In genomic region chr4:111332864-111333263, GRCm38 (mm10) we compare ENCODE assay signal across 23 mouse cellular contexts.
A peak's percentile ranks its signal among the peaks of the same experiment; 100 is the strongest.
DNase-seq lines count a peak whose midpoint lies in the region; ATAC-seq and TF ChIP-seq lines count a peak whose summit lies in the region.
"Had no signal": no experiment of that assay in that cellular context is flagged by ENCODE, and none has a peak within 500 bp of the region (broad histone marks: within the 10 kb centered on the region; RNA-seq: fewer than 3 reads in every experiment).

No protein-coding gene starts in this region.

- no peaks in the 10 kb centered on the region for H3K4me1 ChIP-seq in forebrain, postnatal 0 days (ENCODE audit: insufficient read depth)
- H3K4me1 ChIP-seq in forebrain, embryonic 12.5 days, result no peaks in the 10 kb centered on the region
- H3K4me1 ChIP-seq in hindbrain, embryonic 10.5 days (replicated peaks), result peaks cover 11% of the 10 kb centered on the region

- no peaks in the 10 kb centered on the region for H3K27me3 ChIP-seq in forebrain, postnatal 0 days (ENCODE audit: insufficient read depth, low read length)
- H3K27me3 ChIP-seq in forebrain, embryonic 12.5 days, result no peaks in the 10 kb centered on the region
- no peaks in the 10 kb centered on the region for H3K27me3 ChIP-seq in hindbrain, embryonic 10.5 days (ENCODE audit: insufficient read depth, poor library complexity, severe bottlenecking)
- H3K27me3 ChIP-seq: CH12.LX, Patski had no signal

- no peaks in the 10 kb centered on the region for H3K9me3 ChIP-seq in forebrain, postnatal 0 days (ENCODE audit: low read length)
- H3K9me3 ChIP-seq in forebrain, embryonic 12.5 days, result no peaks in the 10 kb centered on the region
- H3K9me3 ChIP-seq in hindbrain, embryonic 10.5 days, result no peaks in the 10 kb centered on the region

- H3K4me3 ChIP-seq in forebrain, postnatal 0 days (ENCODE audit: low read depth, low read length), result no peak overlapping the region
- H3K4me3 ChIP-seq in forebrain, embryonic 12.5 days (replicated peaks), result no peak overlapping the region
- H3K4me3 ChIP-seq in hindbrain, embryonic 10.5 days, result no peak overlapping the region

- no peak overlapping the region for H3K4me2 ChIP-seq in forebrain, postnatal 0 days (ENCODE audit: low read depth)
- no peak overlapping the region for H3K4me2 ChIP-seq in forebrain, embryonic 12.5 days

- intact Hi-C loops in heart, postnatal 14 days (cut with DNase I), result no loop called here

- H3K36me3 ChIP-seq in forebrain, postnatal 0 days (ENCODE audit: insufficient read depth), result no peaks in the 10 kb centered on the region
- no peaks in the 10 kb centered on the region for H3K36me3 ChIP-seq in forebrain, embryonic 12.5 days (replicated peaks)
- H3K36me3 ChIP-seq in hindbrain, embryonic 10.5 days, result no peaks in the 10 kb centered on the region
- H3K36me3 ChIP-seq: G1E had no signal

- H3K9ac ChIP-seq in forebrain, postnatal 0 days, result no peak overlapping the region
- H3K9ac ChIP-seq in forebrain, embryonic 12.5 days, result no peak overlapping the region

- no peak for TF ChIP-seq CTCF in forebrain, postnatal 0 days (IDR thresholded peaks at IDR 0.05; ENCODE audit: low read depth)

- ATAC-seq in forebrain, postnatal 0 days, result peak; percentile 70
- no peak for ATAC-seq in forebrain, embryonic 12.5 days (ENCODE audit: low FRiP score)
- ATAC-seq in frontal cortex, adult (ENCODE audit: low TSS enrichment), result peak; percentile 64
- ATAC-seq: activated CD4-positive, CD25-positive, alpha-beta regulatory T cell, adult 4 months; CD4-positive, CD25-positive, alpha-beta regulatory T cell, adult 4 months; Patski had no signal

- no peak for DNase-seq in forebrain, postnatal 0 days
- DNase-seq in frontal cortex, postnatal 10 days (ENCODE audit: low spot score in 2 of 2), result no peak
- peak; percentile 36 for DNase-seq in heart, adult 11 months
- no peak for DNase-seq in heart, postnatal 14 days
- DNase-seq in brain, adult 2 months (ENCODE audit: low read depth, low spot score), result peak; percentile 30
- DNase-seq in hindbrain, embryonic 10.5 days (ENCODE audit: low spot score), result no peak
- DNase-seq: adrenal gland, adult 2 months; adrenal gland, adult 8-10 months; adrenal gland, postnatal 10 days; adrenal gland, postnatal 14 days; adrenal gland, postnatal 25 days; adrenal gland, postnatal 36 days; B cell, adult 2 months; cerebellum, adult 11 months; cerebellum, adult 11-12 months; cerebellum, adult 18-20 months had no signal

- H3K27ac ChIP-seq in forebrain, postnatal 0 days (ENCODE audit: low read depth, low read length), result no peak overlapping the region
- H3K27ac ChIP-seq in forebrain, embryonic 12.5 days, result no peak overlapping the region
- no peak overlapping the region for H3K27ac ChIP-seq in hindbrain, embryonic 10.5 days

- whole genome bisulfite sequencing in forebrain, postnatal 0 days, result 68% methylated on average over 4 of the region's 4 CpGs
- WGBS in forebrain, embryonic 12.5 days, result 85% methylated on average over 4 of the region's 4 CpGs
- WGBS in hindbrain, embryonic 10.5 days, result 87% methylated on average over 4 of the region's 4 CpGs

Comparison
In these comparisons a context has a peak if more than half of its experiments do, and no peak if none do; other contexts are left out.
1. DNase-seq: peak in heart, adult 11 months (single experiment) and brain, adult 2 months (single experiment); none in forebrain, postnatal 0 days (single experiment), frontal cortex, postnatal 10 days (0 of 2), heart, postnatal 14 days (0 of 2) and hindbrain, embryonic 10.5 days (single experiment).